Mouse (Mus musculus) right cerebral cortex, postnatal 10 days (tissue): ENCODE results near the gene Hoxd11.

ENCODE experiments used
- DNase-seq, 2 experiments: peaks; one replicate each; pipeline ENCODE4 v3.0.0; 2021; ENCODE audit warnings: low spot score in 2 of 2

Hoxd11 gene

DNA sequence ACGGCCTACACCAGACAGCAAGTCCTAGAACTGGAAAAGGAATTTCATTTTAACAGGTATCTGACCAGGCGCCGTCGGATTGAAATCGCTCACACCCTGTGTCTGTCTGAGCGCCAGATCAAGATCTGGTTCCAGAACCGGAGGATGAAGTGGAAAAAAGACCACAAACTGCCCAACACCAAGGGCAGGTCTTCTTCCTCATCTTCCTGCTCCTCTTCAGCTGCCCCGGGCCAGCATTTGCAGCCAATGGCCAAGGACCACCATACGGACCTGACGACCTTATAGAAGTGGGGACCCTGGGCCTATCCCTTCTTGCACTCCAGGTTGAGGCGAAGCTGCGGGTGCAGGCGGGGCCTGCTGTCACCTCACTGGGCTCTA is 48.9 kb downstream of the Hoxd11 start:
- DNase-seq = no peak

DNA sequence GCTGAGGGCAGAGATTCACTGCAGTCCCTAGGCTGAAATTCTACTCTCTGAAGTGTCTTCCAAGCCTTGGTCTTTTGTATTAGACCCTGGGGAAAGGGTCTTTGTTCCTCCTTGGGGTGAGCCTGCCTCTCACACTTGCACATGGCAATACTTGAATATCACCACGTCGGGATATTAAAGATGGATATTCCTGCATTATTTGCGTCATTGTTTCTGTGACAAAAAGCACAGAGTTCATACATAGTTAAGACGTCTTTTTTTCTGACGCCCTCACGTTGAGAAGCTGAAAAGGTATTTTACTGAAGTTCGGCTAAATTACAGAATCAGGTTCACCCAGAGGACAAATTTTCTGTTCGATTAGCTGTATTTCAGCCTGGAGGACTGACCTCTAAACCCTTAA is 51.0 kb downstream of the Hoxd11 start:
- DNase-seq = no peak

DNA sequence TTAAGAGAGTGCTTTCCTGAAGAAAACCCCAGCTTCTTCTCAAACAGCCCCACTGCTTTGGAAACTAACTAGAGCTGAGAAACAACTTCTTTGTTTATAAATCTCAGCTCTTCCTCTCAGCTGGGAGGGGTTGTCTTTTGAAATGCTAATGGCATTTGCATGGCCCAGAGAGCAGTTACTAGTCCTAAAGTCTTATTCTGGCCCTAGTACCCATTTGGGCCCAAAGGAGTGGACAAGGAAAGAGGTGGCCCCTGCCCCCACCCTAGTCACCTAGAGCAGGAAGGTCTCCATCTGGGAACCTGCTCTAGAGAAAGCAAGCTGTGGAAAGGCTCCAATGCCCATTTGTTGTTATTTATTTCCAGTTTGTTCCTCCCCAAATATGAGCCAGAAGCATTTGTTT is 51.7 kb downstream of the Hoxd11 start:
- no peak for DNase-seq

DNA sequence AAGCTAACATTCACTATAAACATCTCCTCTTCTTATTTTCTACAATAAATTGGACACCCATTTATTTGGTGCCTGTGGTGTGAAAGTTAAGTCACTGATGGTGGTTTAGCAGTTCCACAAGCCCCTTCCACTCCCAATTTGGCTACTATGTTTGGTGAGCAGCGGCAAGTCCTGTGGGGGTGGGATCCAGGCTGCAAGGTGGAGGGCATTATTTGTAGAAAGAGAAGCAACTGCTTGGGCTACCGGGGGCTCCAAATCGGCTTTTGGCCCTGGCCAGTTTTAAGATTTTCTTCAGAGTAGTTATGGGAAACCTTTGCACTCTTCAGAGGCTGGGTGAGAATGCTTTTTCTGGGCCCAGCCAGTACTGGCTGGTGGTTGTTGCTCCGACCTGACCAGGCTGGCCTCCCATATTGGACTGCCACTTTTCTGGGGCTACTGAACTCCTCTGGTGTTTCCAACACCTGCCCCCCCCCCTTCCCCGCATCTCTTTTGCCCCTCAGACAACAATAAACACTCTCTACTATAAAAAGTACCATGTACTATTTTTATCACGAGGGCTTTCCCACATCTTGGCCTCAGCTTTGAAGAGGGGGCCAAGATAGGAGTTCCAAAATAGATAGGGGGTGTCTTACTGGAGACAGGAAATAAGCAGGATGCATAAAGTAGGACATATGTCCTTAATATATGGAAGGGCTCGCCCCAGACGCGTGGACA is 52.6 kb downstream of the Hoxd11 start:
- DNase-seq = no peak

DNA sequence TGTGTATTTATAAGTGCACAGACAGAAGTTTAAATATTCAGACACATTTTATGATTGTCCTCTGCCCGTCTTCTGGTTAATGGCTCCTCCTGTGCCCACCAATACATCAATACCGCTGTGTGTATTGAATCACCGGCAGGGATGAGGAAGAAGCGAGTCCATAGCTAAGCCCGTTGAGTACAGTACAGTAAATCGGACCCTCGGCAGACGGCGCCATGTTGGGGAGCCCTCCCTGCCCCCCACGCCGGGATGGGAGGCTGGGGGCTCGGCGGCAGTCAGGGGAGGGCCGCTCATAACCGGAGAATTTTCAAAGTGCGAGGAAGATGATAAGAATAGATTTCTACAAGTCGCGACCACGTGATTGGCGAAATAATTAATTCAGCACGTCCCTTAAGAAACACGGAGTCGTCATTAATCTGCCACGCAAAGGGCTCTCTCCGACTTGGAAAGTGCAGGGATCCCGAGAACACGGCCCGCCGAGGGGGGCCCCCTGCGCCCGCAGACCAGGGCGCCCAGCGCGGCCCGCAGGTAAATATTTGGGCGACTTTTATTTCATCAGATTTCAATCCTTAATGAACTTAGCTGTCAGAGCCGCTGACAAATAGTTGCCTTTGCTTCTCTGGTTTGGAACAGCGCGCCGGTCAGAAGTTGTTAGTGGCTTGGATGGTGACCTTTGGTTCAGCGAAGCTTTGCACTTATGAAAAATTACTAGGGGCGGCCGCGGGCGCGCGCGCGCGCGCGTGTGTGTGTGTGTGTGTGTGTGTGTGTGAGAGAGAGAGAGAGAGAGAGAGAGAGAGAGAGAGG is 53.4 kb downstream of the Hoxd11 start:
- no peak for DNase-seq

DNA sequence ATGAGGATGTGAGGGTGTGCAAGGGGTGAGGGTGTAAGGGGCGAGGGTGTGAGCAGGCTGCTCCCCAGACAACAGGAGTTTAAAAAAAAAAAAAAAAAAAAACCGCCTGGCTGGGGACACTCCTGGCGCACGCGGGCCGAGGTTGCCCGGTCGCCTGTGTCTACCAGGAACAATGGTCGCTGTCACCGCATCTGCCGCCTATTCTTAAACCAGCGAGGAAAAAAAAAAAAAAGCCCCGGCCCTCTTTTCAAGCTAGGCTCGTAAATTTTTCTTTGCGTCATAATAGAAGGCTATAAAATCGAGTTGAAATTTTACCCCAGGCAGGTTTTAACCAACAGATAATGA is 53.9 kb downstream of the Hoxd11 start:
- no peak for DNase-seq

DNA sequence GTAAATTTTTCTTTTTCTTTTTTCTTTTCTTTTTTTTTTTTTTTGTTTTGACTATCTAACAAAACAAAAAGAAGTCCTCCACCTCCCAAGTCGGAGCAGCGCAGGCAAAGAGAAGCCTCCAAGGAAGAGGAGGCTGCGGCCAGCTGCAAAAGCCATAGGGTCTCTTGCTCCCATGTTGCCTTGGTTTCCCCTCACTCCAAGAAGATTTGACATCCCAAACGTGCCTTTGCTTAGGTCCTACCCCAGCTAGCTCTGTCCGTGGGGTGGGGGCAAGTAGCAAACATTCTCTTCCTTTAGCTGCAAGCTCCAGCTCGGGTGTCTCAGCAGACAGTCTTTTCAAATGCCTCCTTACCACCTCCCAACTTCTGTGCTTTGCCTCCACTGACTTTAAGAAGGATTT is 54.4 kb downstream of the Hoxd11 start:
- DNase-seq = no peak

DNA sequence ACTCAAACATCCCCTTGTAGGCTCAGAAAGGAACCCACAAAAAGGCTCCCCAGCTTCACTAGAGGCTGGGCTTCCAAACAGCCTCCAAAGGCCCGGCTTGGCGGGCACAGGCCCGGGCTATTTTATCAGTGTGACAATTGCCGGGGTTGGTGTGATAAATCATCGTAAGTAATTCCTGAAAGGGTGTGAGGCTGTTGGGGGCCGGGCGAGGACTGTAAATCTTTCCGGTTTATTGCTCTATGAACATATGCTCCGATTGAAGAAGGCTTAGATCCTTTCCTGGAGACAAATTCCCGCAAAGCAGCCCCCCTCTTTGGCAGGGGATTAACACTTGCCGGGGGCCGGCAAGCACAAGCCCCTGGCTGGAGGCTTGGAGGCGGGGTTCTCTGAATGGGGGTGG is 55.1 kb downstream of the Hoxd11 start:
- no peak for DNase-seq

DNA sequence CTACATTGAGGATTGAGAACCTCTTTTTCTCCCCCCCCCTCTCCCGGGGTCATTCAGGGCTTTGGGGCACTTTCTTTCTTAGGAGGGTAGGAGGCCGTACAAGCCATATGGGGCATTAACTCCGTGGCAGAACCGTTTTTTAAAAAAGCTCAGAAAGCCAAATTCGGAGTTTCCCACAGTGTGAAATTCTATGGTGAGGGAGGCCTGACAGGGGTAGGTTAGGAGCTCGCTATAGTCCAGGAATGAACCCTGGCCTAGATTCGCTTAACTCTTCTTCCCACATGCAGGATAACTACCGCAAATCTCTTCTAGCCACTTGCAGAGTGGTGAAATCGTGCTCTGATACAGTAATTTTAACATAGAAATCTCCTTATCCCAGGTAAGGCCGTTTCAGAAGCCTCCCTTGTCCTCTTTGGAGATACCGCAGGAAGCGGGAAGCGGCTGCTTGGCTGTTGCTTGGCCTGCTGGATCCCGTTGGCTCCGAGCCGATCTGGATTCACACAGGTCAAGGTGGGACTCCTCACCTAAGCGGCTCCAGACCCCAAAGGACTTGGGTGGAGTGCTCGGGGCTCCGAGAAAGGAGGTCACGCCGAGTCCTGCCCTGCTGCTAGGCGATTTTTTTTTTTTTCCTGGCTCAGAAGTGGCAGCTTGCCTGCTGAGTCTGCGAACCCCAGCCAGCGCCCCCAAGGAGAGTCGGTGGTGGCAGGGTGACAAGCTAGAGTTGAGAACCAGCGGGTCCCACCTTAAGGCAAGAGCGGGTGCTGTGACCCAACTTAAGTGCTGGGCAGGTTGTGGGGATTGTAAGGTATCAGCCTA is 55.8 kb downstream of the Hoxd11 start:
- DNase-seq = no peak

DNA sequence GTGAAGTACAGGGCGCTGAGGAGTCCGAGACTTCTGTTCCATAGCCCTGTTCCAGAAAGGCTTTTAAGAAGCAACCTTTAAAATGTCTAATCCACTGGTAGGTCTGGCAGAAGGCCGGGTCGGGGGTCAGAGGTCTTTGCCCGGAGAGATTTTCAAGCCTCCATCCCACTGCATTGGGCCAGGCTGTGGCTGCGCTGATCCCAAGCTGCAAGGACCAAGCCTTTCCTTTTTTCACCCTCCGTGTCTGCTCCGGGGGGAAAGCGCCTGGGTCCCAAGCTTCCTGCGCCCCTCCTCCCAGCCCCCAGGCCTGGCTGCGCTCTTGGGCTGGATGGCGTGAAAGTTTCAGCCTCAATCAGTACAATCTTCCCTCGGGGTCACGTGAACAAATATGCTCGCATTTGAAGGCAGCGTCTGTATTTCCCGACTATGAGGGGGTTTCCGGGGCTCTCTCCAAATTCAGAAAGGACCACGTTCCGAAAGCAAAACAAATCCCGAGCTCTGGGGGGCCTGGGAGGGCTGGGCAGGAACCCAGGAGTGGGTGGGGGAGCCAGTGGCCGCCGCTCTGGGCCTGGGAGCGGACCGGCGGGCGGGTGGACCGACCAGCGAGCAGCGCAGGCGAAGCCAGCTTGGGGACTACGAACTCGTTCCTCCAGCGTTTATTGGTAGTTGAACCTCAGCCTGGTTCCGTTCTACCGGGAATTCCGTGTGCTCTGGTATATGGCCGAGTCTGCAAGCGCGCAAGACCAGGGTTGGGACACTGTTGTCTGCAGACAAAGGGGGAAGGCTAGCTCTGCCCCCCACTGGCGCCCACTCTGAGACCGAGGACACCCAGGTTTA is 56.7 kb downstream of the Hoxd11 start:
- no peak for DNase-seq
